Mouse (Mus musculus) B cell, adult 2 months (primary cell): ENCODE measurements around the gene Pi4kb.
"Not testable (repeated sequence)": the region's sequence is repeated elsewhere in the genome, so short reads cannot be mapped to it uniquely, and the experiment has no call there.

Experiments
- DNase-seq, 2 experiments: peaks; one replicate each; pipeline ENCODE4 v3.0.0; 2022

Gene Pi4kb

GRCm38 (mm10) chr3:94974528-94975422 lies at the start of gene Pi4kb:
Gene Pi4kb, plus strand, starts transcription at chr3:94974731.
- peak; percentile 93 to 94 for DNase-seq

GRCm38 (mm10) chr3:94926301-94926736 lies 48.2 kb upstream of the Pi4kb start:
- DNase-seq = not testable (repeated sequence)

- DNase-seq = not testable (repeated sequence)
These were observed 45.6 kb upstream of the Pi4kb start for GRCm38 (mm10) chr3:94928979-94929378.

DNA sequence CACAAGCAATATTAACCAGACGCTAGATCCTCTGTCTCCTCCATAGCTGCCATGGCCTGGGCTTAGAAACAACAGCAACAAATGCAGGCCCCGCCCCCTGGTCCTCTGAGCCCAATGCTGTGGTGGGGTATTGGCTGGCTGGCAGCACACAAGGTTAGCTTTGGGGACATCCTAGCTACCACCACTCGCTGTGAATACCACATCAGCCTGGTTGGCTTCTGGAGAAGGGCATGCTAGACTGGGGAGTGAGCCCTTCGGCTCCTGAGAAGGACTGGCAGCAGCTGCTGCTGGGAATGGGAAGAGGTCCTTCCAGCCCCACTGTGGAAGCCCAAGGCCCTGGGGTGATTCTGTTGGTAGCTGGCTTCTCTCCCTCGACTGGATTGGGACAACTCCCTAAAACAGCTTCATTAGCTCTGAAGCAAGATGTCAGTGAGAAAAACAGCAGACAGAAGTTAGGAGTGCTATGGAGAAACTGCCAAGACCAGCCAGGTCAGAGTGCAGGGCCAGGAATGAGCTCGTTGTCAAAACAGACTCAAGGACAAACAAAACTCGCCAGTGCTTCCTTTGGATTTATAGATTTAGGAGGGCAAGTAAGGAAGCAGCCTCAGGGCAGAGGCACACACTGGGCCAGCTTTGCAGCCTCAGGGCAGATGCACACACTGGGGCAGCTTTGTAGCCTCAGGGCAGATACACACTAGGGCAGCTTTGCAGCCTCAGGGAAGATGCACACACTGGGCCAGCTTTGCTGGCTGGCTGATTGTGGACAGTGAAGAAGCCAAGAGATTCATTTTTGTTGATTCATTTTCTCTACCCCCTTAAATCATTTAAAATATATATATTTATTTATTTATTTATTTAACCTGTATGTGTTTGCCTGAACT lies 43.9 kb upstream of the Pi4kb start:
- not testable (repeated sequence) for DNase-seq

- DNase-seq = not testable (repeated sequence)
These were observed 43.0 kb upstream of the Pi4kb start for GRCm38 (mm10) chr3:94931427-94932082.

GRCm38 (mm10) chr3:94932279-94932678 lies 42.3 kb upstream of the Pi4kb start:
- DNase-seq = not testable (repeated sequence)

DNA sequence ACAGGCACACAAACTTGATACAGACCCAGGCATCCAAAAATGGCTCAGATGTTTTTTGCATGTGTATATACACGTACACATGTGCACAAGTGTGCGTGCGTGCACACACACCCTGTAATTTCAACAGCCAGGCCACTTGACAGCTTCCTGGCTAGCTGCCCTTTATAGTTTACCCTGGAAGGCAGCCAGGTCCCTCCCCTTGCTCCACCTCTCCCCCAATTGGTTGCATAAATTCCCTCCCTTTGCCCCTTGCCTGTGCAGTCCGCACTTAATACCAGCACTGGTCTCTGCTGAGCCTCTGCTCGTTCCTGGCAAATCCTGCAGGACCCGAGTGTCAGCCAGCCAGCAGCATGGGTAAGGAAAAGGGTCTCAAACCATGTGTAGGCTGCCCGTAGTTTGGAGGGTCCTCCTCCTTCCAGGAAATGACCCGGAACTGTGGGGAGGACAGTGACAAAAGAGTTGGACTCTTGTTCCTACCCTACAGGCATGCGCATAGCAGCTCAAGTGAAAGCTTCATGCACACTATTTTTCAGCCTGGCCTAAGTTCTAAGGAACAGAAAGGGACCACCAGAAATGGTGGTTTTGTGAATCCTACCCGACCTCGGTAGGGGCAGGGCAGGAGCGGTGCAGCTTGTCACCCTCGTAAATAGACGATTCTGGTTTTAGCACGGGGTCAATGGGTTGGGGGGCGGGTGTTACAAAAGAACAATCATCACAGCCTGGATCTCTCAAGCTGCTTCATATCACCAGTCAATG lies 41.5 kb upstream of the Pi4kb start, which contains the start of gene Selenbp1:
Gene Selenbp1, plus strand, starts transcription at position 248 of the 756 bp plus-strand sequence.
- DNase-seq = peak in 1 of 2 experiments; percentile 18

DNA sequence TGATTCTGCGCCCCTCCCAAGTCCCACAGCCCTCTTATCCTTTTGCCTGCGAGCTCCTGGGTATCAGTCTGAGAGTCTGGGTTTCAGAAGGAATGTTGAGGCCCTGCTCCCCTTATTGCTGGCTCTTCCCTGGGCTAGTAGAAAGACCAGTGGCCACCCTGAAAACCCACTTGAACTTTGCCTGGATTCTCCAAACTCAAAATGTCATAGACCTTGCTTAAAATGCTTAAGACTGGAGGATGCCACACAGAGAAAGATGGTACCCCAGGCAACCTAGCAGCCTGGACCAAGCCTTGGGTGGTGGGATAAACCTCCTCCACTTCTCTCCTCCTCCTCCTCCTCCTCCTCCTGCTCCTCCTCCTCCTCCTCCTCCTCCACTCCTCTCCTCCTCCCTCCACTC lies 40.9 kb upstream of the Pi4kb start:
- DNase-seq = not testable (repeated sequence)

DNA sequence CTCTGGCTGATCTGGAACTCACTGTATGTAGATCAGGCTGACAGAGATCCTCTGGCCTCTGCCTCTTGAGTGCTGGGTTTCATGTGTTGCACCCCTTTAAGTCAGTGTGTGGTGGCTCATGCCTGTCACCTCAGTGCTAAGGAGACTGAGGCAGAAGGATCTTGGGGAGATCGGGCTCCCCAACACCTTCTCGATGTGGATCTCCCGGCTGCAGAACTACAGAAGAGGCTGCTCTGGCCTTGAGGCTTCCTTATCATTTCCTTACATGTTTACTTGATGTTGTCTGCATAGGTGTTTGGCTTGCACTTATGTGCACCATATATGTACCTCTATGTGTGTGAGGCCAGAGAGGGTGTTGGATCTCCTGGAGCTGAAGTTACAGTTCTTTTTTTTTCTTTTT lies 40.0 kb upstream of the Pi4kb start:
- not testable (repeated sequence) for DNase-seq

- DNase-seq = not testable (repeated sequence)
These were observed 39.2 kb upstream of the Pi4kb start for GRCm38 (mm10) chr3:94935332-94935731.

DNA sequence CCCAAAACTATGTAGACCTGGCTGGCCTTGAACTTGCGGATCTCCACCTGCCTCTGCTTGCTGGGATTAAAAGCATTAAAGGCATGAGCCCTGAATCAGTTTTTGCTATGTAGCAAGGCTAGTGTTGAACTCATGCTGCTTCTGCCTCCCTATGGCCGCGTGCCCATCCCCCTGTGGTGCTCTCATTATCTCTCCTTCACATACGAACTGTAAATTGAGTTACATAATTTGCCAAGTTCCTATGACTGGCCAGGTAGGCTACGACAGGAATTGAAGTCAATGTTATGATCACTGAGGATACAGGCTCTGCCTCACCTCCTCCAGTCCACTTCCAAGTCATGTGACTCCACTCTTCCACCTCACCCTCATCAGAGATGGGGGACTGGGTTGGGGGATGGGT lies 38.4 kb upstream of the Pi4kb start:
- DNase-seq = not testable (repeated sequence)

DNA sequence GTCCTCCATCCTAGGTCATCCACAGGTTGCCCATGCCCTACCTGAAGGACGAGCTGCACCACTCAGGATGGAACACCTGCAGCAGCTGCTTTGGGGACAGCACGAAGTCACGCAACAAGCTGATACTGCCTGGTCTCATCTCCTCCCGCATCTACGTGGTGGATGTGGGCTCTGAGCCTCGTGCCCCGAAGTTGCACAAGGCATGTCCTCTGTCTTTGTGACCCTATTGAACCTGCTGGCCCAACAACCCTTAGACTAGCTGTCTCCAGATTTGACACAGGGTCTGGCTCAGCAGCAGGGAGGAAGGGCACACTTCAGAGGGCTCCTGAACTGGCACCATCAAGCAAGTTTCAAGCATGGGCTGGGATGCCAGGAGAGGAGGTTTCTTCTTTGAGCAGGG lies 37.3 kb upstream of the Pi4kb start:
- DNase-seq = not testable (repeated sequence)

DNA sequence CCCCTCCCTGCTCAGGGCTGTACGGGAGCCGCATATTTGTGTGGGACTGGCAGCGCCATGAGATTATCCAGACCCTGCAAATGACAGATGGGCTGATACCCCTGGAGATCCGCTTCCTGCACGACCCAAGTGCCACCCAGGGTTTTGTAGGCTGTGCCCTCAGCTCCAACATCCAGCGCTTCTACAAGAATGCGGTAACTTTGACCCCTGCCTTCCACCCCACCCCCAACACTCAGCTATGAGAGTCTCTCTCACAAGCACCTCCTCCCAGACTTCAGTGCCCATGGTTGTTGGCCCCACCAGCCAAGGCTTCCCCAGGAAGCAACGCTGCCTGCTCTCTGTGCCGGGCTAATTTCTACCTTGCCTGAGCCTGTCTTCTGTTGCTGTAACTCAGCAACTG lies 34.5 kb upstream of the Pi4kb start:
- not testable (repeated sequence) for DNase-seq

DNA sequence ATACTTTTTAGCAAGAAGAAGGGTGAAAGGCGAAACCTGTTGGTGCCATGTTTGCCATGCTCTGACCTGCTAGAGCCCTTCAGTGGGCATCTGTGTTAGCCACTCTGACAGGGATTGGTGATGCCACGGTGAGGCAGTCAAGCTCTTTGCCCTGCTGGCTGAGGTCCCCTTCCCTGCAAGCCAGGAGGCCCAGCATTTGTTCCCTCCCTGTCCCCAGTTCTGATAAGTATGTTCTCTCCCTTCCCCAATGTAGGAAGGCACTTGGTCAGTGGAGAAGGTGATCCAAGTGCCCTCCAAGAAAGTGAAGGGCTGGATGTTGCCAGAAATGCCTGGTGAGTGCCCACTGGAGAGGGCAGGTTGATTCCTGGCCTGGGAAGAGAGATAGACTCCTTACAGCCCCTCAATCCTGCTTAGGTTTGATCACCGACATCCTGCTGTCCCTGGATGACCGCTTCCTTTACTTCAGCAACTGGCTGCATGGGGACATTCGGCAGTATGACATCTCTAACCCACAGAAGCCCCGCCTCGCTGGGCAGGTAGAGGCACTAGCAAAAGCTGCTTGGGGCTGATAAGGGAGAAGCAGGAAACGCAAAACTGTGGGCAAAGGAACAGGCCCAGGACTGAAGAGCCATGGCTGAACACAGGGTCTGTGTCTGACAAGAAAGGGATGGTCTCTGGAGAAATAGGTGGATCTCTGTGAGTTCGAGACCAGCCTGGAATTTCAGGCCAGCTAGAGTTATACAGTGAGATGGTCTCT lies 32.1 kb upstream of the Pi4kb start:
- not testable (repeated sequence) for DNase-seq

DNA sequence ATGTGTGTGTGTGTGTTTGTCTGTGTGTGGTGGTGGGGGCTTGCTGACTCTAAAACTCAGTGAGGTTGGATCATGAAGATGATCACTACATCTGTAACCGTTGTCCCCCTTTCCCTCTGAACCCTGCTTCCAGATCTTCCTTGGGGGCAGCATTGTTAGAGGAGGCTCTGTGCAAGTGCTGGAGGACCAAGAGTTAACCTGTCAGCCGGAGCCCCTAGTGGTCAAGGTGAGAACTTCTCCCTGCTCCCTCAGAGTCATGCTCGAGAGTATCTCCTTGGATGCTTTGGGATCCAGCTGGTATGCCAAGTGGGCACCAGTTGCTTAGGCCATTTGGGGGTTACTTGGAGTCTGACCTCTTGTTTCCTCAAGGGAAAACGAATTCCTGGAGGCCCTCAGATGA lies 30.8 kb upstream of the Pi4kb start:
- DNase-seq = peak in 1 of 2 experiments; percentile 24

DNA sequence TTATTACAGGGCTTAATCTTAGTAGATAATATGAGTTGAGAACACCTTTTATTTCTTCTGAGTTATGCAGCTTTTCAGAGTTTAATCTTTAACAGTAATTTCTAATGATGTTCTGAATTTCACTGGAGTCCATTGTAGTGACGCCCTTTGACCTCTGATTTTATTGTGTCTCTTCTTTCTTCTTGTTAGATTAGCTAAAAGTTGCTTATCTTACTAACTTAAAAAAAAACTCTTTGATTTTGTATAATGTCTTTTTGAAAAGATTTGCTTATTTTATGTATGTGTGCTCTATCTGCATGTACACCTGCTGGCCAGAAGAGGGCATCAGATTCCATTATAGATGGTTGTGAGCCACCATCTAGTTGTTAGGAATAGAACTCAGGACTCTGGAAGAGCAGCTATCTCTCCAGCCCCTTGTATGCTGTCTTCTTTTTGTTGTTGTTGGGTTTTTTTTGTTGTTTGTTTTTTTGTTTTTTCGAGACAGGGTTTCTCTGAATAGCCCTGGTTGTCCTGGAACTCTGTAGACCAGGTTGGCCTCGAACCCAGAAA lies 26.4 kb upstream of the Pi4kb start:
- DNase-seq = peak; percentile 46 to 54

GRCm38 (mm10) chr3:94949645-94950044 lies 24.9 kb upstream of the Pi4kb start:
- DNase-seq = no peak

- DNase-seq = peak; percentile 78 to 82
These were observed 21.7 kb upstream of the Pi4kb start for GRCm38 (mm10) chr3:94952806-94953205.

DNA sequence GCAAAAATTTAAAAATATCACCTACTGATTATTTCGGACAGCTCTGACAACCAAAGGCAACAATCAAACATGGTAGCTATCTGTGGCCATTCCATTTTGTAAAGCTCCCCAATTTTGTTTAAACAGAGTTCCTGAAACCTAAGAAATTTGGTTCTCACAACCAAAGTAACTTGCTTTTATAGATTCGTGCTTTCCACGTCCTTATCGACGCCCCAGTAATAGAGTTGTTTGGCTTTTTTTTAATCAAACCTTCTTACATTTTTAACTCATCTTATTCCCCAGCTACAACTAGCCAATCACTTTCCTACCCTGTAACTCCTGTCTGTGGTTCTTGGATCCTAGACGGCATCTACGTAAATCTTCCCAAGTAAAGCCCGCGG lies 21.2 kb upstream of the Pi4kb start:
- DNase-seq = no peak

GRCm38 (mm10) chr3:94953764-94954616 lies 20.5 kb upstream of the Pi4kb start, which contains the start of gene Rfx5:
Gene Rfx5, plus strand, starts transcription at chr3:94954075.
- DNase-seq = peak; percentile 89 to 92
